Mouse (Mus musculus) thymus, postnatal 0 days (tissue): ENCODE data around the gene Arrdc3. TPM values are rescaled to one million over a fixed set of nuclear protein-coding genes. Genes with fewer than 3 reads are reported as not detected.

Experiments
- DNase-seq: peaks from one replicate; pipeline ENCODE4 v3.0.0-alpha.2; 2015; ENCODE audit warnings: low spot score
- polyA plus RNA-seq: library from polyadenylated mRNA; unstranded; fragments of >200 nt; fragmentation: Nextera tagmentation; extraction: Ambion mirVana; gene quantifications from 2 replicates; pipeline ENCODE4 v1.2.1, GENCODE M21; 2015

Arrdc3 gene
- polyA plus RNA-seq, 1 experiment from 2014 or later: 14.8 TPM

DNA sequence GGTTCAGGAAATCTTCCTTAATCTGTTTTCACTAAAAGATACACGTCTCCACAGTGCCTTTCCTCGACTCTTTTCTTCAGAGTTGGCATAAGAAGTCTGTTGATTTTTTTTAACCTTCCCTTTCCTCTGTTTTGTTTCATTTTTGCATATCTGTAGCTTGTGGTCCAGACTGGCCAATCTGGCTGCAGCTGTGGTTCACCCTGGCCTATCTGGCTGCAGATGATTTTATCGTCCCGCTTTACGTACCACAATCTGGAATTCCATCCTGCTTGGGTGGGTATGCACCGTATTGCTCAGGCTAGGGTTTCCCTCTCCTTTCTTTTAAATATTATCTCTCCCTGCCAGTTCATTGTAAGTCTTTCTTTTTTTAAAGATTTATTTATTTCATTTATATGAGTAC, 37.8 kb downstream of the Arrdc3 start:
- DNase-seq: no peak

- no peak for DNase-seq
Measured at GRCm38 (mm10) chr13:80921593-80922327, 38.6 kb downstream of the Arrdc3 start.

- no peak for DNase-seq
Measured at GRCm38 (mm10) chr13:80928187-80928586, 45.0 kb downstream of the Arrdc3 start.

DNA sequence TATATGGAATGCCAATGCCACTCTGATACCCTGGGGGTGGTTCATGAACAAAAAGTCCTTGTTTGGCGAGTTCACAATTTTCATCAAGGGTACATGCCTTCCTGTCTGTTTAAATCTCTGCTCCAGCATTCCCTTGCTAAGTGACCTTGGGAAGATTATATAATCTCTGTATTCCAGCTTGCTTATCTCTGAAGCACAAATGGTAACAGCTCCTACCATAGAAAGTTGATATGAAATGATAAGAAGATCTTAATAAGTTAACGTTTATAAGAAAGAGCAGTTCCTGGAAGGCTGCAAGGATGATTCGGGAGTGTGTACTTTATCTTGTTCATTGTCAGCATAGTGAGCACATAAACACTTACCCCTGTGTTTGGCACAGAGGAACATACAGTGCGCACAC, 46.8 kb downstream of the Arrdc3 start:
- DNase-seq: no peak

DNA sequence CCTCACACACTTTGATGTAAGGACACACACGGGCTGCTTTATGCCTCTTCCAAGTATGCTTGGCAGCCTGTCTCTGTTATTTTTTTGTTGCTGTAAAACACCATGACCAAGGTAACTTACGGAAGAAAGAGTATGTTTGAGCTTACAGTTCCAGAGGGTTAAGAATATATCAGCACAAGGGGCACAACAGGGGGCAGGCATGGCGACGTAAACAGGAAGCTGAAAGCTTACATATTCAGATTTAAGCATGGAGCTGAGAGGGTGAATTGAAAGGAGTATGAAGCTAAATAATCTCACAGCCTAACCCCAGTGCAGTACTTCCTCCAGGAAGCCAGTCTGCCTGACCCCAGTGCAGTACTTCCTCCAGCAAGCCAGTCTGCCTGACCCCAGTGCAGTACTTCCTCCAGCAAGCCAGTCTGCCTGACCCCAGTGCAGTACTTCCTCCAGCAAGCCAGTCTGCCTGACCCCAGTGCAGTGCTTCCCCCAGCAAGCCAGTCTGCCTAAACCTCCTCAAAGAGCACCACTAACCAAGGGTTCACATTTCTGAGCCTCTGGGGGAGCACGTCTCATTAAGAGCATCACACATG, 49.7 kb downstream of the Arrdc3 start:
- DNase-seq: no peak

DNA sequence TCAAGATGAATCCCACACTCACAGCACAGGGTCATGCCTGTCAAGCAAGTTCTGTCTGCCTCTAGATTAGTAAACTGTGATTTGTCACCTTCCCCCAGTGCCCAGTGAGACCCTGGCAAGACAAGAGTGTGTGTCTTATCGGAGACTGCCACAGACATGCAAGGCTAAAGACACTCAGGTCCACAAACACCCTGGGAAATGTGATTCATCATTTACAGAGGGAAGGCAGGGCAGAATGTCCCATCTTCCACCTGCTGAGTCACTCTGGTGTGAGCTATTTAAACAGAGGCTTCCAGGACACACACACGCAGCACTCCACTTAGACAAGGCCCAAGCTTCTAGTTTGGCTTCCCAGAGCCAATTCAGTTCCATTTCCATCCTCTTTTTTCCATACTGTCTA, 53.2 kb downstream of the Arrdc3 start:
- no peak for DNase-seq

DNA sequence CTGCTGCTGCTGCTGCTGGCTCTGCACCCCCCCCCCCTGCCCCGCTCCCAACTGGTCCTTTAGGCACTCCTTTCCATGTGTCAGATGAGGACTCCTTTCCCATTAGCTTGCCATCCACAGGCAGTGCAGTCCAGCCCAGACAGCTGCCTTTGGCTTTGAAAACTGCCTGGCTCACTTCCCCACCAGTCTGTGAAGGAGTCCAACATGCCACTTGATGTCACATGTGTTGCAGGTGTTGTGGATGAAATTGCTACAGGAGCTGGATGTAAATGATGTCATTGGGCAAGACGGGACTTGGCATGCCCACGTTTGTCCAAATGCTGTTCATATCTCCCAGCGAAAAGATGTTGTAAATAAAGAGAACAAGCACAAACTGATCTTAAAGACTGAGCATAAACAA, 56.0 kb downstream of the Arrdc3 start:
- no peak for DNase-seq

DNA sequence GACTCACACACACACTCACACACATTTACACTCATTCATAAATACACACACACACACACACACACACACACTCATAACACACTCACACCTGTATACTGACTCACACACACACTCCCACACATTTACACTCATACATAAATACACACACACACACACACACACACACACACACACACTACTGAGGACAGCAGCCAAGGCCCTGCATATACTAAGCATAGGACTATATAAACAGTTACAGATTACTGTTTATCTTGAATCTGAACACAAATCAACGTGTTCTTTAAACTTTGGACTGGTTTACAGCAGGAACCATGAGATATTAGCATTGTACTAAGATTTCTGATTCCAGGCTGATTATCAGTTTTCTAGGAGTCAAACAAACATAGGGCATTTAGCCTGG, 56.7 kb downstream of the Arrdc3 start:
- no peak for DNase-seq

- no peak for DNase-seq
Measured at GRCm38 (mm10) chr13:80940421-80940820, 57.2 kb downstream of the Arrdc3 start.

DNA sequence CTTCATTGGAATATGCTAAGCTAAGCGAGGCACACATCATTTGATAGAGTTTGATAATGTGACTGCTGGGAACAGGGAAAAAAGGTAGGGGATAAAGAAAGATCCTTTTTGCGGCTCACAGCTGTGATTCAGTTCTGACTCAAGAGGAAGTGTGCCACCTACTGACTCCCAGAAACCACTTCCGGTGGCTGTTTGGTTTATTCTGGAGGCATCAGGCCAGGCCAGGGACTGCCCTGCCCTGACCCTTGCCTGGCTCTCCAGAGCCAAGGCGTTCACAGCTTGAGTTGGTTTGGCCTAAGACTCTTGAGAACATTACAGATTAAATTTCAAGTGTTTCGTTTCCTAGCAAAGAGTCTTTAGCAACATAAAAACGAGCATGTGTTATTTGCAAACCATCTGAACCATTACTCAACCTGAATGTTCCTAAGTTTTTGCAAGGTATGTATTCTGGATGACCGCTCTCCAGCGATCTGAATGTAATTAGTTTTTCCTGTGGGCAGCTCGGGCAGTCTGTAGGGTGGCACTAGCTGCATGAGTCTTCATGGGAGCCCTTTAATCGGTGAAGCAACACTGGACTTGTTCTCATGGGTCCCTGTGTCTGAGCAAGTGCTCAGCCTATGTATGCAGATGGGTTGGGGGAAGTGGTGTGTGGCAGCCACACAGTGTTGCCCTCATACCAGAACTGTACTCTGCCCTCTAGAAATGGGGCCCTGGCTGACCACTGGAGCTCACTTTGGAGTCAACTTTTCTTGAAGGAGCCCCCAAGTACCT, 57.9 kb downstream of the Arrdc3 start:
- peak; percentile 56 for DNase-seq

GRCm38 (mm10) chr13:80944532-80944931, 61.3 kb downstream of the Arrdc3 start:
- DNase-seq: no peak
